In genomic region chr3:117120086-117121055, GRCm38 (mm10) we compare ENCODE assay signal across 8 mouse cellular contexts.
DNase-seq lines count a peak whose midpoint lies in the region; ATAC-seq and TF ChIP-seq lines count a peak whose summit lies in the region.

No protein-coding gene starts in this region.

- ATAC-seq in forebrain, embryonic 12.5 days (ENCODE audit: low FRiP score): peak; percentile 73
- ATAC-seq in intestine, postnatal 0 days: no peak
- ATAC-seq in midbrain, embryonic 16.5 days: peak; percentile 75

- no peak for TF ChIP-seq POLR2A in thymus, adult 2 months (IDR thresholded peaks at IDR 0.05; ENCODE audit: control insufficient read depth, extremely low read depth, insufficient read depth, low read length, poor library complexity)

- H3K4me3 ChIP-seq in forebrain, embryonic 12.5 days (replicated peaks): no peak overlapping the region
- H3K4me3 ChIP-seq in intestine, postnatal 0 days (ENCODE audit: low read depth, low read length): no peak overlapping the region
- H3K4me3 ChIP-seq in midbrain, embryonic 16.5 days (ENCODE audit: low read depth, low read length): no peak overlapping the region
- H3K4me3 ChIP-seq in thymus, adult 2 months (ENCODE audit: control insufficient read depth, insufficient read depth, low read length): no peak overlapping the region

- H3K36me3 ChIP-seq in forebrain, embryonic 12.5 days (replicated peaks): no peaks in the 10 kb centered on the region
- no peaks in the 10 kb centered on the region for H3K36me3 ChIP-seq in intestine, postnatal 0 days (ENCODE audit: control insufficient read depth, insufficient read depth)
- H3K36me3 ChIP-seq in midbrain, embryonic 16.5 days (ENCODE audit: control insufficient read depth, insufficient read depth, low read length): no peaks in the 10 kb centered on the region
- no peaks in the 10 kb centered on the region for H3K36me3 ChIP-seq in thymus, adult 2 months (ENCODE audit: control insufficient read depth, insufficient read depth, low read length)

- no peaks in the 10 kb centered on the region for H3K27me3 ChIP-seq in forebrain, embryonic 12.5 days
- H3K27me3 ChIP-seq in intestine, postnatal 0 days (replicated peaks; ENCODE audit: control insufficient read depth, insufficient read depth, low read length): no peaks in the 10 kb centered on the region
- no peaks in the 10 kb centered on the region for H3K27me3 ChIP-seq in midbrain, embryonic 16.5 days (ENCODE audit: control insufficient read depth, insufficient read depth, low read depth, low read length)
- H3K27me3 ChIP-seq in thymus, adult 2 months (ENCODE audit: control insufficient read depth, insufficient read depth, low read length): no peaks in the 10 kb centered on the region

- H3K4me2 ChIP-seq in forebrain, embryonic 12.5 days: no peak overlapping the region
- H3K4me2 ChIP-seq in intestine, postnatal 0 days (replicated peaks; ENCODE audit: low read depth): no peak overlapping the region
- no peak overlapping the region for H3K4me2 ChIP-seq in midbrain, embryonic 16.5 days (ENCODE audit: low read length)

- no peaks in the 10 kb centered on the region for H3K4me1 ChIP-seq in forebrain, embryonic 12.5 days
- H3K4me1 ChIP-seq in intestine, postnatal 0 days (replicated peaks; ENCODE audit: control insufficient read depth, insufficient read depth, low read length): no peaks in the 10 kb centered on the region
- H3K4me1 ChIP-seq in midbrain, embryonic 16.5 days (ENCODE audit: control insufficient read depth, insufficient read depth, low read length): no peaks in the 10 kb centered on the region
- H3K4me1 ChIP-seq in thymus, adult 2 months (replicated peaks; ENCODE audit: control insufficient read depth, insufficient read depth, low read length): no peaks in the 10 kb centered on the region

- intact Hi-C loops in left cerebral cortex, postnatal 25 days (cut with DNase I): loop anchor here (2.0 to 10.0 kb wide), 3 partner anchors 216 to 564 kb away; no protein-coding TSS in a partner anchor

- 64% methylated on average over 13 of the region's 13 CpGs for WGBS in forebrain, embryonic 12.5 days
- 61% methylated on average over 13 of the region's 13 CpGs for WGBS in intestine, postnatal 0 days
- 60% methylated on average over 13 of the region's 13 CpGs for WGBS in midbrain, embryonic 16.5 days
- WGBS in thymus, adult 2 months: 71% methylated on average over 13 of the region's 13 CpGs

- peak; percentile 82 for TF ChIP-seq CTCF in intestine, postnatal 0 days (IDR thresholded peaks at IDR 0.05; ENCODE audit: low read depth)
- TF ChIP-seq CTCF in thymus, adult 2 months (IDR thresholded peaks at IDR 0.05; ENCODE audit: borderline replicate concordance, control insufficient read depth, extremely low read depth, insufficient read depth, low read length, poor library complexity): no peak

- H3K9me3 ChIP-seq in forebrain, embryonic 12.5 days: no peaks in the 10 kb centered on the region
- H3K9me3 ChIP-seq in intestine, postnatal 0 days (ENCODE audit: control insufficient read depth): no peaks in the 10 kb centered on the region
- H3K9me3 ChIP-seq in midbrain, embryonic 16.5 days (replicated peaks; ENCODE audit: control insufficient read depth, low read length, poor library complexity, severe bottlenecking): no peaks in the 10 kb centered on the region; the same call in 1 of the 2 replicates

- DNase-seq in adrenal gland, adult 2 months: peak; percentile 38
- no peak for DNase-seq in adrenal gland, postnatal 4 days (ENCODE audit: low spot score in 2 of 2)
- peak; percentile 9 for DNase-seq in adrenal gland, postnatal 25 days
- DNase-seq in left cerebral cortex, postnatal 25 days (ENCODE audit: low spot score in 2 of 2): peak; percentile 75 to 86
- DNase-seq in thymus, adult 2 months: no peak

- no peak overlapping the region for H3K9ac ChIP-seq in forebrain, embryonic 12.5 days
- no peak overlapping the region for H3K9ac ChIP-seq in intestine, postnatal 0 days (ENCODE audit: low read depth, low read length)
- H3K9ac ChIP-seq in midbrain, embryonic 16.5 days (ENCODE audit: low read depth, low read length): no peak overlapping the region

- no peak overlapping the region for H3K27ac ChIP-seq in forebrain, embryonic 12.5 days
- H3K27ac ChIP-seq in intestine, postnatal 0 days (ENCODE audit: low read depth, low read length): no peak overlapping the region
- no peak overlapping the region for H3K27ac ChIP-seq in midbrain, embryonic 16.5 days (ENCODE audit: low read length)
- no peak overlapping the region for H3K27ac ChIP-seq in thymus, adult 2 months (ENCODE audit: control insufficient read depth, insufficient read depth, low read length)

Comparison
In these comparisons a context has a peak if more than half of its experiments do, and no peak if none do; other contexts are left out.
1. DNase-seq: peak in adrenal gland, adult 2 months (single experiment), adrenal gland, postnatal 25 days (single experiment) and left cerebral cortex, postnatal 25 days (2 of 2); none in adrenal gland, postnatal 4 days (0 of 2) and thymus, adult 2 months (single experiment).